Mouse (Mus musculus) lung, adult 2 months (tissue): ENCODE measurements around the gene Tctex1d2.

Experiments used
- CTCF ChIP-seq: fragments of 200-500 bp; IDR thresholded peaks from 2 replicates; pipeline ENCODE4 v1.5.1; 2011; ENCODE audit warnings: mild to moderate bottlenecking, low read length, control low read depth; ENCODE audit not compliant: insufficient read depth
- POLR2A ChIP-seq: fragments of 200-500 bp; IDR thresholded peaks from 2 replicates; pipeline ENCODE4 v1.6.1; 2011; ENCODE audit warnings: low read depth, mild to moderate bottlenecking, control low read depth, low read length, borderline replicate concordance; ENCODE audit errors: extremely low read depth

GRCm38 (mm10) chr16:32450133-32450532 is 30.6 kb downstream of the Tctex1d2 start:
- TF ChIP-seq CTCF (no peak), POLR2A (no peak)
